Mouse (Mus musculus) cerebellum, adult 18-20 months (tissue): ENCODE data around the gene Selenok.

ENCODE experiments used
- DNase-seq, 2 experiments: peaks; one replicate each; pipeline ENCODE4 v3.0.0; 2021

Selenok gene

DNA sequence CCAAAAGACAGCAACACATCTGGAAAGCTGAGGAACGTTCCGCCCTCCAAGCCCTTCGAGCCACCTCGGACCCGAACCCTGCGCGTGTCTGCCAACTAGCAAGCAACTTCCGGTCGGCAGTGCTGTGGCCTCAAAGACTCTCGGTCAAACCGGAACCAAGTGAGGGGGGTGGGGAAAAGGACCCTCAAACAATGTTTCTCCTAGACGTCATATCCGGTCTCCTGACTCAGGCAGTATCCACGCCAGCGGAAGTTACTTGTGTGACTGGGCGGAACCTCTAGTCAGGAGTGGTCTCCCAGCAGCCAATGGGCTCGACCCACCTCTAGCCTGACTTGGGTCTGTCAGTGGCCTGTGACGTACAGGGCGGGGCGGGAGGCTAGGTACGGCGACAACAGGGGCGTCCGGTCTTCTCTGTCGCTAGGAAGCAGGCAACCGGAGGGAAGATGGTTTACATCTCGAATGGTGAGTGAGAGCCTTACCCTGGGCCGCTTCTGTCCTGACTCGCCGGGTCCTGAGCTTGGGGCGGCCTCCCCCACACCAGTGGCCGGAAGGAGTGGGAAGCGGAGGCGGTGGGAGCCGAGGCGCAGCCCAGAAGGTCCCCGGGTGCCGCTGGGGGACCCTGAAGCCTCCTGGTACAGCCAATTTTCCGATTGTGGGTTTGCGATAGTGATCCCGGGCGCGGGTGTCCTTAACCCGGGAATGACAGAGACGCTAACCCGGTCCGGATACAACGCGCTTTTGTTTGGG, at the start of gene Selenok:
Gene Selenok, plus strand, starts transcription at position 234 of the 747 bp plus-strand sequence.
- DNase-seq, result peak; percentile 91 to 99

DNA sequence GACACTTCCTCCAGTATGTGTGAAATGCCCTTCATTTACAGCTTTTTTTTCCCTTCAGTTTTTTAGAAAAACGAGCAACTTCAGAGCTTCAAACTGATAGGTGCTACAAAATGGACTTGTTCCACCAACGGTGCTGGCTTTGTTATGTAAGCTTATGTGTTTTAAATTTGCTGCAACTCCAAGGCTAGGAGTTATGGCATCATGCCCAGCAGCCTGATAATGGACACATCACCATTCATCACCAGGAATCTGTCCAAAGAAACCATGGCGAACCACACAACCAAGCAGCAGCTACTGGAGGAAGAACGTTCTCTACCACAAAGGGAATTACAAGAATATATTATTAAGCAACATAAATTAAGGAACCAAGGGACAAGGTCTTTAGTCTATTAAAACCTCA, 39.1 kb upstream of the Selenok start:
- no peak for DNase-seq

DNA sequence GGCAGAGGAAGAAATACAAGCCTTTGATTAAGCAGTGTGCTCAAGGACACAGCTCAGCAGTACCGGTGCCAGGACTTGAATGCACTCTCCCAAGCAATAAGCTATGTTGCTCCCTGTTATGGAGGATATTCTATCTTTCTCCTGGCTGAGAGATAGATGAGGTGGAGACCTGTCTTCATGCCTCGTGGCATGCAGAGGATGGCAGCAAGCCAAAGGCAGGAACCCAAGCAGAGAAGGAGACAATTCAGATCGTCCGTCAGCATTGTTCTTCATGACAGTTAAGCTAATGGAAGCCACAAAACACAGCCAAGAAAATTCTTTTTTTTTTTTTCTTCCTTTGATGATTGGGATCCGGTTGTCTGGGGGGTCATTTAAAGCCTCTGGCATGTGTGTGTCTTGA, 32.6 kb upstream of the Selenok start:
- no peak for DNase-seq

DNA sequence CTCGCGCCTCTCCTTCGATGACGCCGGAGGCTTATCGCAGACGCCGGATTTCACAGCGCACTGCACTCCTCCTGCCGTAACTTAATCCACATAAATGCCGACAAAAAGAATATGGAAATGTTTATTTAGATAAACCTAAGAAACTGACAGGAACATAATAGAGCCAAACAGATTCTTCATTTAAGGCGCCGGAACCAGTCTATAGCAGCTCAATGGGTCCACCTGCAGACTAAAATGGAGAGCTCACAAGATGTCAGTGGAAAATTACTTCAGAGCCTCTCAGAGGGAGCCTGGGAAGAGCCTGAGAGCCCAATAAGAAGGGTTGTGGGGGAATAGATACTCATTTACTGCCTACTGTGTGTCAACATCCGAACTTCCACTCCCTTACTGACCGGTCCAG, 30.6 kb upstream of the Selenok start:
- no peak for DNase-seq

DNA sequence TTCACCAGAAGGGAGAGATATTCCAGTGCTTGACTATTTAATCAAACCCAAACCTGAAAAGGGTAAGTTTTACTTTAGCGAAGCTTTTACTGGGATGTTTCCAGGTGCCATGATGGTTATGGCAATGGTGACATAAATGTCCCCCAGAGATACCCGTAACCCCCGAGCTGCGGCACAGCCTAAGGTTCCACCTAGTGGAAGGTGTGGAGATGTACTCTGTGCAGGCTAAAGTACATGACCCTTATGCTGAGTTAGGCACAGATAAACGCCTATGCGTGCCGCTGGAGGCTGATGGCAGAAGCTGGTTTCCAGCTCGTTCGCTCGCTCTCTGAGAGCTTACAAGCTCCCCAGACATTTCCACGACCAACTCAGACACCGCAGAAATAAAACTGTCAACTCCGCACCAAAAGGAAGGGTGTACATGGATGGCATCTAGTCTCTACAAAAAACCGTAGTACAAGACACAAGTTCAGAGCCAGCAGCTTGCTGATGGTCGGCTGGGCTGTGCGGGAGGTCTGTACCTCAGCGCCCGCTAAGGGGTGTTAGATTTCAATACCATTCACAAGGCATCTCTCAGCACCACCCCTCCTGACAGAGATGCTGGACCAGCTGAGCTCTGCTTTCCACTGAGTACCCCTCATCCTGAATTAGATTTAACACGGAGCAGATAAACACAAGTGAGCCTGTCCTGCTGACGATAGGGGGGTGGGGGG, 28.4 kb upstream of the Selenok start:
- no peak for DNase-seq

DNA sequence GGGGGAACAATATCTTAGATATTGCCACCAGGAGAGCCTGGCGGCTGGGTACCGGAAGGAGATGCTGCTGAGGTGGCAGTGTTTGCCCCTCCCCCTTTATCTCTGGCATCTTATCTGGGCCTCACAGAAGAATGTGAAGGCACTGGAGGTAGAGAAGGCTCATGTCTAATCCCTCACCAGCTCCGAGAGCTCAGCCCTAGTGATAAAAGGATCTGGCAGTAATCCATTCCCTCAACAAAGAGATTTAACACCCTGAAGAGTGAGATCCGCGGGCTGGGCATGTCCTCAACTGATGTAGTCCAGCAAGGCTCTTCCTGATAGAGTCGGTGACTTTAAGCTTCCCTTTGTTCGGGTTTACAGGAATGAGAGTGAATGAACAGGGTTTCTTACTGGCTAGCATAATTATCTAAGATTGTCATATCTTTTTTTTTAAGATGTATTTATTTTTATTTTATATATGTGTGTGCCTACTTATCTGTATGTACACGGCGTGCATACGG, 27.7 kb upstream of the Selenok start:
- DNase-seq, result no peak

DNA sequence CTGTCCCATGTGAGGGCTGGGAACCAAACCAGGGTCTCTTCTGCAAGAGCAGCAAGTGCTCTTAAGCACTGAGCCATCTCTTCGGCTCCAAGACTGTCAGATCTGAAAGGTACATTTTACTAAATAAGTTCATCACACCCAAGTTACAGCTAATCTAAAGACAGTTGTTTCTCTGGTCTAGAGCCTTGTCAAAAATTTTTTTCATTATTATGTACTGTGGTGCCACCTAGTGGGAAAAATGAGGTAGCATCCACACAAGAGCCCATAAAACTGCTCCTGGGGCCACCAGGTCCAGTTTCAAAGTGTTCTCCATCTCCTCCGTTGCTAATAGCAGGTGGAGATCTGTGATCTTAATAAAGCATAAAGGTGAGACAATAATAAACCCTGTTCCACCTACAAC, 27.2 kb upstream of the Selenok start:
- peak; percentile 40 to 60 for DNase-seq

DNA sequence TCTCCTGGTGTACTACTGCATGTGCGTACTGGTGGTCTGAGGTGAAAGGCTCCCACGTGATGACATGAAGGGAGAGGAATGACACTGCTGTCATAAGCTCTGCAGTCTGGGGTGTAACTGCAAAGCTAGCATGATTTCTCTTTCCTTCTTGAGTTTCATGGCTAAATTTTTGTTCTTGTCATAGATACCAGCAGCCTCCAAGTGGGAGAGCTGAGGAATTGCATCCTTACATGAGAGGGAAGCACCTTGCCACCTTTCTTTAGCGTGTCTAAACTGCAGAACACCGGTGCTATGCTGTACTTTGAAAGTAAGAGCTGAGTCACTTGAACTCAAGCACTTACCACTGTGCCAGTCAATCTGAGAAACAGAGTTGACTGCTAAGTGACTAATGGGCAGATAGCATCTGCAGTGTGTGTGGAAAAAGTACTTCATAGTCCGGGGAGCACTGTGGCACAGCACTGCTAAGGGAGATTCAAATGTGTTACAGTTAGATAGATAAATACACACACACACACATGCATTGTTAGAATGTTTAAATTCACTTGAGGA, 21.3 kb upstream of the Selenok start:
- no peak for DNase-seq

DNA sequence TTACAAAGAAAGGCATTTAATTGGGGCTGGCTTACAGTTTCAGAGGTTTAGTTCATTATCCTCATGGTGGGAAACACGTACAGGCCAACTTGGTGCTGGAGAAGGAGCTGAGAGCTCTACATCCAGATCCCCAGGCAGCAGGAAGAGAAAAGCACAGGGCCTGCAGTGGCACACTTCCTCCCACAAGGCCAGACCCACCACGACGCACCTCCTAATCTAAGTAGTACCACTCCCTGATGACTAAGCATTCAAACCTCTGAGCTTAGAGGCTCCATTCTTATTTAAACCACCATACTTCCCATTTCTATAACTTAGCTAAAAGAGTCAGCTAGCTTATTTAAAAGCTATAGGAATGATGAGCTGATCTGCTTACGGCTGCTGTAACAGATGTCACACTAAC, 17.3 kb upstream of the Selenok start:
- no peak for DNase-seq

DNA sequence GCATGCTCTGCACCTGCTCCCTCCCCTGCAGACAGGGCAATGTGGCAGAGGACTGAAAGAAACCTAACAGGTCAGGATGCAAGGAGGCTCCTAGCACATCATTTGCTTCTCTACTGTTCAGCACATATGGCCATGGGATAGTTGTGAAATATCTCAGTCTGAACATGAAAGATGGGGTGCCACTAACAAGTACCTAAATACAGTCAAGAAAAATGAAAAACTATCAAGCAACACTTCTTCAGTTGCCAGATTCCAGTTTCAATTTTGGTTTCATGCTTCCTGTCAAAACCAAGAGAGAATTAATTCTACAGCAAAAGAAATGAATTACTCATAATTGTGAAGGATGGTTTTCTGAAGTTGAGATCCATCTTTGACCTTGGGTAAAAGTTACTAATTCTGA, 10.7 kb upstream of the Selenok start:
- no peak for DNase-seq

DNA sequence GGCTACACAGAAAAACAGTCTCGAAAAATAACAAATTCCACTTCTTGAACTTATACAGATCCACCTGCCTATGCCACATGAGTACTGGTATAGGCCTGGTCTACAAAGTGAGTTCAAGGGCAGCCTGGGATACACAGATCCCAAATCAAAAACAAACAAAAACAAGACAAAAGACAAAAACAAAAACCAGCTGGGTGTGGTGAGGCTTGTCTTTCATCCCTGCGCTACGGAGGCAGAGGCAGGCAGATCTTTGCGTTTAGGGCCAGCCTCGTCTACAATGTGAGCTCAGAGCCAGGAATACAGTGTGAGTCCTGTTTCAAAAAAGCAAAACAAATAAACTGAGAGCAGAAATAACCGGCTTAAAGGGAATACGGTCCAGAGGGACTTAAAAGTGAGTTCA, 497 bp upstream of the Selenok start:
- DNase-seq, result no peak

DNA sequence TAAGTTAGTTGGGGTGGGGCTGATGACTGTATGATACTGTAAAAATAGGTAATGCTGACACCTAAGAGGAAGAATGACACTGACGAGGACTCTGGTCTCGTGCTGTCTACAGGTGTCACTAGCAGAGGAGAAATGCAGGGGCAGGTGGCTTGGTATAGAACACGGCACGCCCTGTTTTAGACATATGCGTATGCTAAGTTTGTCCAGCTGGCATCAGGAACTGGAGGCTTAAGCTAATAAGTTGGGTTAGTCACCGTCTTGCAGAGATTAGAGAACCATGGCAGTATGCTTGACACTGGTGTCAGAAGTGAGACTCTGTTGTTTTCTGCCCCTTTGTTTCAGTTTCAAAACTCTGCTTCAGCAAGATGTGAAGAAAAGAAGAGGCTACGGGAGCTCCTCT, 3.3 kb downstream of the Selenok start:
- DNase-seq, result no peak

DNA sequence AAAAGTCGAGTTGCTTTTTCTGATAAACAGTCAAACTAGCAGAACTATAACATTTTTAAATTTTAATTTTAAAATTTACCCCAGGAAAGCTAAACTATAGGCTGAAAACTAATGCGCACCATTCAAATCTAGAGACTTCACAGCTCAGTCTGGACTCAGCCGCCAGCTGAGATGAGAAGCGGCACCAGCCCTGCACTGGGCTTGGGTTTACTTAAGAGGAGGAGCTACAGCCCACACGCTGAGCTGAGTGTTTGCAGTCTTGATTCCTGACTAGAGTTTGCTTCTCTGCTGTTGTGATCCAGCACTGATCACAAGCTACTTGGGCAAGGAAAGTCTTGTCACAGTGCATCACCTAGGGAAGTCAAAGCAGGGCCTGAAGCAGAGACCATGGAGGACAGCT, 3.9 kb downstream of the Selenok start:
- DNase-seq, result no peak

DNA sequence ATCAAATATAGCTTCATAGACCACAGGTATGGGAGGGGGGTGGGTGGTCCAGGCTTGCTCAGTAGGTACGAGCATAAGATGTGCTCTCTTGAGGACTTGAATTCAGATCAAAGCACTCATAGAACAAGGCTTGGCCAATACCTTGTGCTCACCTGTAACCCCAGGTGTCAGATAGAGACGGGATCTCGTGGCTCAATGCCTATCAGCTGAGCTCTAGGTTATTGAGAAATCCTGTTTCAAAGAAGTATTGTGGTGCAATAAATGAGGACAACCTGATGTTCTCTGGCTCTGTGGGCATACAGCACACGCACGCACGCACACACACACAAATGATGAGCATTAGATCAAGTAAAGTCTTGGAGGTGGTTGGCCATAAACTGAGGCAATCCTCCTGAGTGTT, 8.8 kb downstream of the Selenok start:
- DNase-seq, result no peak

DNA sequence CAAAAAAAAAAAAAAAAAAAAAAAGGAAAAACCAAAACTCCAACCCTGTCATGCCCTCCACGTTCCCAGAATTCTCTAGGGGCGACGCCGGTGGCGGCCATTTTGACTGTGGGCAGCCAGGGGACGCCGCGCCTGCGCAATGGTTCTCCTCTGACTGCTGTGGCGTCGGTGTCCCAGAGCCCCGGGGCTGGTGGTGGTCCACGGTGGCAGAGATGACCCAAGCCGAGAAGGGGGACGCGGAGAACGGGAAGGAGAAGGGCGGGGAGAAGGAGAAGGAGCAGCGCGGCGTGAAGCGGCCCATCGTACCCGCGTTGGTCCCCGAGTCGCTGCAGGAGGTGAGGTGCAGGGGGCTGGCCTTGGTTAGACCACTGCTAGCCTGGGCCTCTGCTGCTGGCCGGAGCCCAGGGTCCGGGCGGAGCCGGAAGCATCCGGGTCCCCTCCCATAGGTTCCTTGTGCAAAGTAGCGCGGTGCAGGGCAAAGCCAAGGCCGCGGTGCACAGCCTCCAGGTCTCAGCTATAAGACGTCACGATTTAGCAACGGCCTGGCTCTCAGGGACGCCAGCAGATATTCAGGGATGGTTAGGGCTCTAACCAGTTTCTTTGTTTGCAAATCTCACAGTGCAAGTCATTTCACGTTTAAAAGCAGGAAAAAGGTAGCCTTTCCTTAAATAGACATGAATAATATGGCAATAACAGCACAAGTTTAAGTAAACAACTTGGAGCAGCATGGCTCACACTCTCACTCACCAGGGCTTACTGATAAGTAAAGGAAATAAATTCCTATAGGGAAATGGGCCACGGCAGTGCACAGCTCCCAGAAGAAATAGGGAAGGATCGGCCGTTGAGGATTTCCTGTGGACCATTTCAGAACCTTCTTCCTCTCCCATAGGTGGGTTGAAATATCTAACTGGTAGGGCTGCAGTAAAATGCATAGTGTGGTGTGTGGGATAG, 10.4 kb downstream of the Selenok start, which contains the start of gene Actr8:
Gene Actr8, plus strand, starts transcription at position 84 of the 951 bp plus-strand sequence.
- peak; percentile 92 to 95 for DNase-seq

DNA sequence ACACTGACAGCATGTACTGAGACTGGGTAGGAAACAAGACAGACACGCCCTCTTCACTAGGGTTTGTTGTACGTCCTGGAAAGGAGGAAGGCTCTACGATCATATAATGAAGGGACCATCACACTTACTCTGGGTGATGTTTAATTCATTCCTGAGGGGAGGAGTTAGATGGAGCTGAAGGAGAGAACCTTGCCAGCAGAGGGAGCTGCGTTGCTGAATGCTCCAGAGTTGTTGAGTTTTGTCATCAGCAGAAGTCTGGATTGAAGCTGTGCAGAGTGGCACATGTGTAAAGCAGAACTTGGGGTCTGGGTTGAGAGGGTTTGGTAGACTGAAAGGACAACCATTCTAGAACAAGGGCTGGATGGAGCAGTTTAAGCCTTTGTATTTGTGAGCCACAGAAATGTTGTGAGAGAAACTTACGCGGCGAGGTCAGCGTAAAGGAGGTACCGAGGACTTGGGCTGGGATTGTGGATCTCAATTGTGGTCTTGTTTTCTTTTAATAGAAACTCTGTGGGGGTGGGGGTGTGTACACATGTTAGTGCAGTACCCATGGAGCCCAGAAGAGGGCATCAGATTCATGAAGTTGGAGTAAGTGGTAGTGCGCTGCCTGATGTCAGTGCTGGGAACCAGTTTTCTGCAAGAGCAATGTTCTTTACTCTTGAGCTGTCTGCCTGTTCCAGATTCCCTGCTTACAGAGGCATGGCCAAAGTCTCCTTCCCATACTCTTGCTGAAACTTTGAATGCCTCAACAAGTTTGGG, 12.5 kb downstream of the Selenok start:
- no peak for DNase-seq

DNA sequence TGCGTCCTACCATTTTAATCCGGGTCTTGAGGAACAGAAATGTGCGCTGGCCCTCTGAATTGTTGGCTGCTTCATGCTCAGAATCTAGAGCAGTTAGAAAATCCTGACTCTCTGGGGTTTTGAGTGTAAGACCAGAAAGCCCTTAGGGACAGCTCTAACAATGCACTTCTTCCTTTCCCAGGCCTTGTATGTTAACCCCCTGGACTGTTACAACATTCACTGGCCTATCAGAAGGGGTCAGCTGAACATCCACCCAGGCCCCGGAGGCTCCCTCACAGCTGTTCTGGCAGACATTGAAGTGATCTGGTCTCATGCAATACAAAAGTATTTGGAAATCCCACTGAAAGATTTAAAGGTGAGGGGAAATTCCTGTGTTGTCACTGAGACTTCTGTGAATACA, 18.0 kb downstream of the Selenok start:
- no peak for DNase-seq

DNA sequence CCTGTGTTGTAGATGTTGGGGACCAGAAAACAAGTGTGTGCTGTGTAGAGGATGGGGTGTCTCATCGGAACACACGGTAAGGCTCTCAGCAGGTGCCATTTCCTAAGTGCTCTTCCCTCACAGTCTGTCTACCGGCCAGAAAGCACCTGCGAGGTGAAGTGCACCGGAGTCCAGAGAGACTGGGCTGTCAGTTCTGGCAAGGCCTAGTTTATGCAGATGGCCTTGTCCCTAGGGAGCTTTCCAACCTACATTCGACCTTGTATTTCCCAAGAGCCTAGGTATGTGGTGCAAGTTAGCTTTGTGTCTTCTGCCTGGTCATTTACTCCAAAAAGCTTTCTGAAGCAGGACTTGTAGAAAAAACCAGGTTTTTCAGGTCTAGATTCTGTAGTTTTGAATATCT, 19.2 kb downstream of the Selenok start:
- peak in 1 of 2 experiments; percentile 37 for DNase-seq

DNA sequence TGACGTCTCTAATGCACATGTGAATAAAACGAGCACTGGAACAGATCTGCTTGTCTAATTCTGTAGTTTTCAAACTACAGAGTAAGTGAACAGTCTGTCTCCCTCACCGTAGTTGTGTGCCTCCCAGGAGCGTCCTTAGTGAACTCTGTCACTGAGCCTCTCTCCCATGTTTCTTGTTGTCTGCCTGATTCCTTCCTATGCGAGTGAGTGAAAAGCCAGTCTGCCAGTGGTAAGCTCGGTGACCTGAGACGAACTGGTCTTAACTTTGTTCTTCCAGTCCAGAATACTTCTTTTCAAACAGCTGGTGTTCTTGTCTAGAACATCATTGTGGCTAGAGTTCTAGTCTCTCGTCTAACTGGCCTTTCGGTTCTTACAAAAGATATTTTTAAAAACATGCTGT, 19.6 kb downstream of the Selenok start:
- DNase-seq, result no peak

DNA sequence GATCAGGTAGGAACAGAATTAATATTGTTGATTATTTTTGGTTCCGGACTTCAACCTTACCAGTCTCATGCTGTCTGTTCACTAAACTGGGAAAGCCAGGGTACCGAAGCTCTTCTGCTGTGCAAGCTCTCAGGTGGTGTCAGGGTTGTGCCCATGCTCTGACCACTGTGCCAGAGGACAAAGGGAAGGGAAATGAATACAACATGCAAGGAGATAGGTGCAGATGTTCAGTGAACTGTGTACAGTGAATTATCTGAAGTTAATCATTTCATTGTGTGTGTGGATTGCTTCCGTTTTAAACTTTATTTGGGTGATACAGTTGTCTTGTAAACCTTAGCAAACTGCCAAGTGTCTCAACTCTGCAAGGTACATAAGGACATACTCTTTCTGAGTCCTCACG, 20.2 kb downstream of the Selenok start:
- DNase-seq, result no peak

DNA sequence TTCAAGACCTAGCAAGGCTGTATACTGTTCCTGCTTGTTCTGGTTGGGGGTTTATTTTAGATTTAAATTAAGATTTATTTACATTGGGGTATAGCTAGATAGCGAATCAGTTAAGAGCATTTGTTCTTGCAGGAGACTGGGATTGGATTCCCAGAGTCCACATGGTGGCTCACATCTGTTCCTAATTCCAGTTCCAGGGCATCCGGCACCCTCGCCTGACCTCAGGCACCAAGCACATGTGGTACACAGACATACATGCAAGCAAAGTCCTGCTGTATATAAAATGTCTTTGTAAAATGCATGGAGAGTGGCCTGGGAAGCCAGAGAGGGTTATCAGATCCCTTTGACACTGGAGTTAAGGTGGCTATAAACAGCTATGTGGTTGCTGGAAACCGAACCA, 26.9 kb downstream of the Selenok start:
- no peak for DNase-seq
